Mouse (Mus musculus): ENCODE measurements around the gene Traf3.

Traf3 gene

GRCm38 (mm10) chr12:111203945-111204344, 37.8 kb downstream of the Traf3 start:
- no peak for DNase-seq (ENCODE audit: low spot score)

GRCm38 (mm10) chr12:111207641-111208040, 41.5 kb downstream of the Traf3 start:
- DNase-seq (ENCODE audit: low spot score) = no peak

- no peak for DNase-seq (ENCODE audit: low spot score)
These were observed 45.6 kb downstream of the Traf3 start for GRCm38 (mm10) chr12:111211729-111212128.

- no peak for DNase-seq (ENCODE audit: low spot score)
These were observed 52.7 kb downstream of the Traf3 start for GRCm38 (mm10) chr12:111218867-111219266.

- no peak for DNase-seq (ENCODE audit: low spot score)
These were observed 59.1 kb downstream of the Traf3 start for GRCm38 (mm10) chr12:111225197-111225780.

- no peak for DNase-seq (ENCODE audit: low spot score)
These were observed 61.2 kb downstream of the Traf3 start for GRCm38 (mm10) chr12:111227410-111227809.

- DNase-seq (ENCODE audit: low spot score) = no peak
These were observed 62.3 kb downstream of the Traf3 start for GRCm38 (mm10) chr12:111228488-111228887.

GRCm38 (mm10) chr12:111230793-111231192, 64.6 kb downstream of the Traf3 start:
- DNase-seq (ENCODE audit: low spot score) = no peak

GRCm38 (mm10) chr12:111233798-111234197, 67.6 kb downstream of the Traf3 start:
- no peak for DNase-seq (ENCODE audit: low spot score)

- no peak for DNase-seq (ENCODE audit: low spot score)
These were observed 68.2 kb downstream of the Traf3 start for GRCm38 (mm10) chr12:111234383-111234782.

- no peak for DNase-seq (ENCODE audit: low spot score)
These were observed 69.5 kb downstream of the Traf3 start for GRCm38 (mm10) chr12:111235631-111236030.

GRCm38 (mm10) chr12:111237611-111238188, 71.5 kb downstream of the Traf3 start:
- DNase-seq (ENCODE audit: low spot score) = no peak

- no peak for DNase-seq (ENCODE audit: low spot score)
These were observed 72.2 kb downstream of the Traf3 start for GRCm38 (mm10) chr12:111238345-111238744.

GRCm38 (mm10) chr12:111238778-111239177, 72.6 kb downstream of the Traf3 start:
- DNase-seq (ENCODE audit: low spot score) = no peak

GRCm38 (mm10) chr12:111239930-111240329, 73.8 kb downstream of the Traf3 start:
- DNase-seq (ENCODE audit: low spot score) = no peak

- DNase-seq (ENCODE audit: low spot score) = no peak
These were observed 75.7 kb downstream of the Traf3 start for GRCm38 (mm10) chr12:111241916-111242315.

GRCm38 (mm10) chr12:111242346-111242745, 76.2 kb downstream of the Traf3 start:
- no peak for DNase-seq (ENCODE audit: low spot score)

- DNase-seq (ENCODE audit: low spot score) = no peak
These were observed 77.6 kb downstream of the Traf3 start for GRCm38 (mm10) chr12:111243733-111244132.

- DNase-seq (ENCODE audit: low spot score) = no peak
These were observed 78.9 kb downstream of the Traf3 start for GRCm38 (mm10) chr12:111245070-111245469.

GRCm38 (mm10) chr12:111246808-111247464, 80.8 kb downstream of the Traf3 start:
- no peak for DNase-seq (ENCODE audit: low spot score)

GRCm38 (mm10) chr12:111249095-111249494, 82.9 kb downstream of the Traf3 start:
- DNase-seq (ENCODE audit: low spot score) = no peak

- DNase-seq (ENCODE audit: low spot score) = no peak
These were observed 83.9 kb downstream of the Traf3 start for GRCm38 (mm10) chr12:111250116-111250515.

- DNase-seq (ENCODE audit: low spot score) = no peak
These were observed 85.1 kb downstream of the Traf3 start for GRCm38 (mm10) chr12:111251227-111251626.

GRCm38 (mm10) chr12:111263650-111264049, 97.5 kb downstream of the Traf3 start:
- DNase-seq (ENCODE audit: low spot score) = no peak

Data from urinary bladder, postnatal 10 days (tissue).